ENCODE assay signal across 8 mouse cellular contexts in genomic region chr6:128134196-128134924, GRCm38 (mm10). TPM values are rescaled to one million over a fixed set of nuclear protein-coding genes. Genes with fewer than 3 reads are reported as not detected.
DNase-seq lines count a peak whose midpoint lies in the region; ATAC-seq and TF ChIP-seq lines count a peak whose summit lies in the region.

No protein-coding gene starts in this region.

- H3K4me1 ChIP-seq in E14TG2a.4 (replicated peaks; ENCODE audit: low read depth, low read length), result peaks cover 64% of the 10 kb centered on the region
- peaks cover 29% of the 10 kb centered on the region for H3K4me1 ChIP-seq in heart, postnatal 0 days (ENCODE audit: control insufficient read depth, insufficient read depth)
- H3K4me1 ChIP-seq in limb, embryonic 12.5 days (replicated peaks), result peaks cover 55% of the 10 kb centered on the region

- intact Hi-C loops in left cerebral cortex, postnatal 14 days (cut with DNase I), result no loop called here

- H3K27ac ChIP-seq in heart, postnatal 0 days (ENCODE audit: low read depth), result peak overlapping the region; percentile 69
- peak overlapping the region; percentile 78 for H3K27ac ChIP-seq in limb, embryonic 12.5 days

- ATAC-seq in heart, postnatal 0 days (ENCODE audit: insufficient read depth, low read depth), result no peak
- ATAC-seq in limb, embryonic 12.5 days (ENCODE audit: insufficient number of reproducible peaks, insufficient read depth, low FRiP score, low TSS enrichment, low read depth), result no peak

- H3K4me3 ChIP-seq in E14TG2a.4 (replicated peaks; ENCODE audit: low read length), result peak overlapping the region; percentile 49
- no peak overlapping the region for H3K4me3 ChIP-seq in heart, postnatal 0 days (ENCODE audit: low read depth, low read length)
- H3K4me3 ChIP-seq in limb, embryonic 12.5 days (replicated peaks), result no peak overlapping the region

- 33% methylated on average over 8 of the region's 8 CpGs for WGBS in heart, postnatal 0 days
- 36% methylated on average over 8 of the region's 8 CpGs for WGBS in limb, embryonic 12.5 days

- H3K9me3 ChIP-seq in E14TG2a.4 (ENCODE audit: low read length), result no peaks in the 10 kb centered on the region
- no peaks in the 10 kb centered on the region for H3K9me3 ChIP-seq in heart, postnatal 0 days (replicated peaks; ENCODE audit: control insufficient read depth, low read length)
- H3K9me3 ChIP-seq in limb, embryonic 12.5 days, result no peaks in the 10 kb centered on the region

- H3K4me2 ChIP-seq in heart, postnatal 0 days (ENCODE audit: low read depth, low read length), result no peak overlapping the region
- H3K4me2 ChIP-seq in limb, embryonic 12.5 days, result no peak overlapping the region

- TF ChIP-seq CTCF in E14TG2a.4 (conservative IDR thresholded peaks at IDR 0.05; ENCODE audit: low read length), result no peak
- no peak for TF ChIP-seq CTCF in heart, postnatal 0 days (IDR thresholded peaks at IDR 0.05; ENCODE audit: low read depth)

- H3K36me3 ChIP-seq in E14TG2a.4 (ENCODE audit: insufficient read depth, low read length), result no peaks in the 10 kb centered on the region
- H3K36me3 ChIP-seq in heart, postnatal 0 days (replicated peaks; ENCODE audit: control insufficient read depth, insufficient read depth, low read length), result no peaks in the 10 kb centered on the region
- no peaks in the 10 kb centered on the region for H3K36me3 ChIP-seq in limb, embryonic 12.5 days

- H3K27me3 ChIP-seq in E14TG2a.4 (ENCODE audit: insufficient read depth, low read length), result no peaks in the 10 kb centered on the region
- H3K27me3 ChIP-seq in heart, postnatal 0 days (ENCODE audit: control insufficient read depth, insufficient read depth, low read length), result no peaks in the 10 kb centered on the region
- no peaks in the 10 kb centered on the region for H3K27me3 ChIP-seq in limb, embryonic 12.5 days

- TF ChIP-seq EP300 in heart, postnatal 0 days (IDR thresholded peaks at IDR 0.05; ENCODE audit: low read depth), result no peak

- peak; percentile 27 for DNase-seq in embryo, embryonic 10 days (ENCODE audit: low spot score)
- no peak for DNase-seq in embryo, embryonic 10.5 days (ENCODE audit: low spot score)
- DNase-seq in heart, postnatal 0 days (ENCODE audit: low spot score), result no peak
- no peak for DNase-seq in right cerebral cortex, postnatal 10 days (ENCODE audit: low spot score in 2 of 2)
- no peak for DNase-seq in left cerebral cortex, postnatal 14 days (ENCODE audit: low spot score in 2 of 2)
- DNase-seq in spleen, postnatal 36 days (ENCODE audit: low spot score in 2 of 2), result no peak

- no peak overlapping the region for H3K9ac ChIP-seq in heart, postnatal 0 days (replicated peaks; ENCODE audit: low read depth, low read length)
- no peak overlapping the region; the same call in 1 of the 2 replicates for H3K9ac ChIP-seq in limb, embryonic 12.5 days (replicated peaks)

RNA-seq across cellular contexts. Expression of gene Tspan9, which starts 9.0 kb away (rescaled TPM):
- 332 and 368 TPM in 2 replicates for total RNA-seq in heart, postnatal 0 days (2014; rRNA removed; ENCODE audit: low replicate concordance)
- 84.7 and 105 TPM in 2 replicates for polyA plus RNA-seq in heart, postnatal 0 days (2015; fragmentation: Nextera tagmentation; extraction: Ambion mirVana)
- polyA plus RNA-seq in limb, embryonic 12.5 days (2016; fragmentation: Nextera tagmentation; extraction: Ambion mirVana), result 103 and 114 TPM in 2 replicates
- 10 to 100 TPM; 71.3 to 77.5 TPM for total RNA-seq in left cerebral cortex, postnatal 14 days (2021)
